Mouse (Mus musculus): ENCODE results near the gene Lonrf3. TPM values are rescaled to one million over a fixed set of nuclear protein-coding genes. Genes with fewer than 3 reads are reported as not detected.

Lonrf3 gene
- total and polyA plus RNA-seq, 3 experiments = not detected

DNA sequence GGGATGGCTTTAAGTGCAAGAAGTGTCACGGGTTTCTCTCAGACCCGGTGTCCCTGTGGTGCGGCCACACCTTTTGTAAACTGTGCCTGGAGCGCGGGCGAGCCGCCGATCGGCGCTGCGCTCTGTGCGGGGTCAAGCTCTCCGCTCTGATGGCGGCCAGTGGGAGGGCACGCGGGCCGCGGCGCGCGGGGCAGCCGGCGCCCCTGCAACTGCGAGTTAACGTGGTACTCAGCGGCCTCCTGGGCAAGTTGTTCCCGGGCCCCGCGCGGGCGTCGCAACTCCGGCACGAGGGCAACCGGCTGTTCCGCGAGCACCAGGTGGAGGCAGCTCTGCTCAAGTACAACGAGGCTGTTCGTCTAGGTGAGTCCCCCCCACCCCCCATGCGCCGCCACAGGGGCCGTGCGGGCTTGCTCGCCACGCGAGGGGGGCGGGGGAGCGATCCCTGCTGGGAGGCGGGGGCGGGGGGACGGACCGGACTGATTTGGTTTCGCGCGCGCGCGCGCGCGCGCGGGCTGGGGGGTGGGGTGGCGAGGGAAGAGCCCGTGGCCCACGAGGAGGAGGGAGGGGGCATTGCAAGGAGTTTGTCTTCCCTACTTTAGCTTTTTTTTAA, 992 bp downstream of the Lonrf3 start:
- Histone ChIP-seq H3K4me1 (ENCODE audit: control insufficient read depth in 1 of 2, insufficient read depth in 2 of 2, low read length in 2 of 2) (no peaks in the 10 kb centered on the region), H3K27me3 (ENCODE audit: control insufficient read depth in 1 of 2, insufficient read depth in 2 of 2, low read length in 2 of 2) (no peaks in the 10 kb centered on the region), H3K4me3 (ENCODE audit: control insufficient read depth in 1 of 2, insufficient read depth in 1 of 2, low read depth in 2 of 2, low read length in 2 of 2) (no peak overlapping the region), H3K9me3 (replicated peaks; ENCODE audit: insufficient read depth, low read length) (no peaks in the 10 kb centered on the region), H3K79me2 (ENCODE audit: control insufficient read depth, insufficient read depth, low read length, poor library complexity) (no peaks in the 10 kb centered on the region), H3K9ac (ENCODE audit: control insufficient read depth, low read depth, low read length, poor library complexity, severe bottlenecking) (no peak overlapping the region), H3K36me3 (ENCODE audit: control insufficient read depth in 1 of 2, insufficient read depth in 2 of 2, low read length in 2 of 2) (no peaks in the 10 kb centered on the region), H3K27ac (ENCODE audit: control insufficient read depth, low read depth, low read length) (no peak overlapping the region)
- DNase-seq (ENCODE audit: low read depth, low spot score) = no peak
- TF ChIP-seq POLR2AphosphoS5 (IDR thresholded peaks at IDR 0.05; ENCODE audit: borderline replicate concordance, low read depth, low read length) (no peak), E2F4 (IDR thresholded peaks at IDR 0.05; ENCODE audit: borderline replicate concordance, low read depth, low read length) (no peak), ELF1 (IDR thresholded peaks at IDR 0.05; ENCODE audit: low read depth, low read length) (no peak)

DNA sequence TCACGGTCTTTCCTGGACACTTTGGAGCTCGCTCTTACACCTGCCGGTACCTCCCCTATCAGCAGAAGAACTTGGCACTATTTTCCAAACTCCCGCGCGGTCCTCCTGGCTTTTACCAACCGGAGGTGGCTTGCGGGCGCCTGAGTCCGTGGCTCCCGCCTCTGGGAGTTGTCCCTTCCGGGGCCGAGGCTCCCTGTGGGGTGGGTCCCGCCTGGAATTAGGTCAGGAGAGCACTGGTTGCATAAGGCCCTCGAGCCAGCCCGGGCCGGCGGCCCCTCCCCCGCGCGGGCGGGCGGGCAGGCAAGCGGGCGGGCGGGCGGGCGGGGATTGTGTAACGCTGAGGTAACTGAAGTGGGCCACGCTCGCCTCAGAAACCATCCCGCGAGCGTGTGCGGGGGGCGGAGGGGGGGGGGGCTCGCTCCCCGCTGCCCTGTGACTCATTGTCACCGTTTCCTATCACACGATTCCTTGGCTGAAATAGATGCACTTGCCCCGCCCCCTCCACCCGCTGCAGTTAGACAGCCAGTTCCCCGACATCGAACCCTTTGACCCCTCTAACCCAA, 1.8 kb downstream of the Lonrf3 start:
- Histone ChIP-seq H3K79me2 (ENCODE audit: control insufficient read depth, insufficient read depth, low read length, poor library complexity) (no peaks in the 10 kb centered on the region), H3K36me3 (ENCODE audit: control insufficient read depth in 1 of 2, insufficient read depth in 2 of 2, low read length in 2 of 2) (no peaks in the 10 kb centered on the region), H3K27me3 (ENCODE audit: control insufficient read depth in 1 of 2, insufficient read depth in 2 of 2, low read length in 2 of 2) (no peaks in the 10 kb centered on the region), H3K9me3 (replicated peaks; ENCODE audit: insufficient read depth, low read length) (no peaks in the 10 kb centered on the region), H3K9ac (ENCODE audit: control insufficient read depth, low read depth, low read length, poor library complexity, severe bottlenecking) (no peak overlapping the region), H3K4me3 (ENCODE audit: control insufficient read depth in 1 of 2, insufficient read depth in 1 of 2, low read depth in 2 of 2, low read length in 2 of 2) (no peak overlapping the region), H3K4me1 (ENCODE audit: control insufficient read depth in 1 of 2, insufficient read depth in 2 of 2, low read length in 2 of 2) (no peaks in the 10 kb centered on the region), H3K27ac (ENCODE audit: control insufficient read depth, low read depth, low read length) (no peak overlapping the region)
- DNase-seq (ENCODE audit: low read depth, low spot score) = no peak
- no peak for TF ChIP-seq HCFC1 (IDR thresholded peaks at IDR 0.05; ENCODE audit: low read depth, low read length)

DNA sequence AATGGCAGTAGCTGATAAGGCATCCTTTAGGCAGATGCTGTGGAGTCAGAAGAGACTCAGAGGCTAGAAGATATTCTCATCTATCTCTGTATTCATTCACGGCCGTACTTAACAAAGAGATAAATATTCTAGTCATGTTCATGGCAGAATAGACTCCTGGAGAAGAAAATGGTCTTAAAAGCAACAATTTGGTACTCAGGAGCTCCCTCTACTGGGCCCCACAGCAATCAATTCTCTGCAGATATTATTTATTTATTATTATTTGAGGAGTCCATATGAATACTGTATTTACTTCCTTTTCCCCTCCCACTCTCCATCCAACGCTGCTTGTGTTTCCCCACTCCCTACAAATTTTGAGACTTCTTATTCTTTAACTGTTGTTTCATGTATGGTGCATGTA, 24.3 kb downstream of the Lonrf3 start:
- no peaks in the 10 kb centered on the region for H3K4me1 ChIP-seq (ENCODE audit: control insufficient read depth in 1 of 2, insufficient read depth in 2 of 2, low read length in 2 of 2)
- TF ChIP-seq CTCF (IDR thresholded peaks at IDR 0.05 in 2 of 3, conservative IDR thresholded peaks at IDR 0.05 in 1 of 3; ENCODE audit: control insufficient read depth in 1 of 3, insufficient read depth in 1 of 3, low read depth in 2 of 3, low read length in 3 of 3, poor library complexity in 1 of 3, severe bottlenecking in 1 of 3) (peak in 1 of 3 experiments; percentile 30; a peak in 3 of 6 replicates), BHLHE40 (IDR thresholded peaks at IDR 0.05; ENCODE audit: borderline replicate concordance, low read depth, low read length) (no peak), SMC3 (IDR thresholded peaks at IDR 0.05; ENCODE audit: low read depth, low read length) (peak; percentile 28), RAD21 (IDR thresholded peaks at IDR 0.05; ENCODE audit: low read depth, low read length) (peak; percentile 16)
- H3K27me3 ChIP-seq (ENCODE audit: control insufficient read depth in 1 of 2, insufficient read depth in 2 of 2, low read length in 2 of 2) = no peaks in the 10 kb centered on the region
- no peaks in the 10 kb centered on the region for H3K79me2 ChIP-seq (ENCODE audit: control insufficient read depth, insufficient read depth, low read length, poor library complexity)
- H3K4me3 ChIP-seq (ENCODE audit: control insufficient read depth in 1 of 2, insufficient read depth in 1 of 2, low read depth in 2 of 2, low read length in 2 of 2) = no peak overlapping the region
- H3K36me3 ChIP-seq (ENCODE audit: control insufficient read depth in 1 of 2, insufficient read depth in 2 of 2, low read length in 2 of 2) = no peaks in the 10 kb centered on the region
- no peak overlapping the region for H3K27ac ChIP-seq (ENCODE audit: control insufficient read depth, low read depth, low read length)
- no peak overlapping the region for H3K9ac ChIP-seq (ENCODE audit: control insufficient read depth, low read depth, low read length, poor library complexity, severe bottlenecking)
- DNase-seq (ENCODE audit: low read depth, low spot score) = peak; percentile 24
- no peaks in the 10 kb centered on the region for H3K9me3 ChIP-seq (replicated peaks; ENCODE audit: insufficient read depth, low read length)

All from MEL (cell line).